Mouse (Mus musculus): ENCODE data around the gene Tmprss6.

GRCm38 (mm10) chr15:78405098-78405497 lies 63.3 kb downstream of the Tmprss6 start:
- TF ChIP-seq CTCF (IDR thresholded peaks at IDR 0.05; ENCODE audit: borderline replicate concordance, insufficient read depth, low read length) (no peak), POLR2A (IDR thresholded peaks at IDR 0.05; ENCODE audit: low read depth, low read length) (no peak)
